Mouse (Mus musculus) adrenal gland, adult 18-20 months (tissue): ENCODE measurements around the gene Cadm2. TPM values are rescaled to one million over a fixed set of nuclear protein-coding genes. Genes with fewer than 3 reads are reported as not detected.

Source experiments
- DNase-seq, 2 experiments: peaks; one replicate each; pipeline ENCODE4 v3.0.0; 2021 to 2022; ENCODE audit warnings: low spot score in 2 of 2
- long read RNA-seq, 2 experiments: library from polyadenylated mRNA; stranded (forward); transcript quantifications; one replicate each; pipeline ENCODE4 v2.0.0; 2021
- total RNA-seq, 2 experiments: library from RNA; stranded (reverse); gene quantifications; 1 replicate in 1 of 2; 2 replicates in 1 of 2; pipeline ENCODE4 v1.2.3; 2021

The Cadm2 gene
- under 1 TPM; 0.43 to 0.74 TPM for total RNA-seq
- long read RNA-seq, experiment 1, result 0 reads
- long read RNA-seq, experiment 2, result 0 reads

DNA sequence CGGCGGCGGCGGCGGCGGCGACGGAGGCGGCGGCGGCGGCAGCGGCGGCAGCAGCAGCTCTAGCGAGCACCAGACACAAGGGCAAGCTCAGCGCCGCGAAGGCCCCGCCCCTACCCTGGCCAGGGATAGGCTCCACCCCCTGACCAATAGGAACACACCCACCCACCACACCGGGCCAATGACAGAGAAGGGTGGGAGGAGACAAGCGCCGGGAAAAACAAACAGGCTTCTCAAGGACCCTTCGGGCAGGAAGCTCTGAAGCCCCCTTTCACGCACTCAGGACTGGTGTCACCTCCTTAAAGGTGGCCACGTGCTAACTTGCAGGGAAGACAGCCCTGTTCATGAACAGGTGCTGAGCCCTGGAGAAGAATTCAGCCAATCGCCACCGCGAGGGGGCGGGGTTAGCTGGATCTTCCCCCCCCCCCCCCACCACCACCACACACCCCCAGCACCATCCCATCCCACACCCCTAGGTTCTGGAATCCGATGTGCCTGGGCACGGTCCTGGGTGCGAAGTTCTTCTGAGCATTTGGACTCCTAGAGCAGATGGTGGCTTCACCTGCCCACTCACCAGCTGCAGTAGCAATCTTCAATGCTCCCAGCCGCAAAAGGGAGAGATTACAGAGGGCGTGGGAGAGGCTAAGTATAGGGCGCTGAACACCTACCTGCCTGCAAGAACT, at the start of gene Cadm2:
Gene Cadm2 (minus strand): TSS at position 83 of the 680 bp plus-strand sequence.
- peak; percentile 54 to 69 for DNase-seq

DNA sequence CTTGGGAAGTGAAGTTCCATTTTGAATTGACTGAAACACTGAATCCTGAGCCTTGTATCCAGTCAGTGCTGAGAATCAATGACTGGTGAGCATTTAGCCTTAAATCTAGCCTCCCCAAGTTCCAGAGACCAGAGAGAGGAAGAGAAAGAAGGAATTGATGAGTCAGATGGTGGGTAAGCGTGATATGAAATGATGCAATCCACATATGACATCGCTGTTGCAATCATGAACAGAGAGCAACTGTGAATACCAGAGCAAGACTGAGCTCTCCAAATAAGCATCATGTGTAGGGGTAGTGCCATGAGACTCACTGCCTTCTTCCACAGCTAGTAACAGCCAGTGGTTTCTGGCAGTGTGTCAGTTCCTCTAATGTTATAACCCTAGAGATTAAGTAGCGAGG, 26.2 kb upstream of the Cadm2 start:
- DNase-seq, result no peak

DNA sequence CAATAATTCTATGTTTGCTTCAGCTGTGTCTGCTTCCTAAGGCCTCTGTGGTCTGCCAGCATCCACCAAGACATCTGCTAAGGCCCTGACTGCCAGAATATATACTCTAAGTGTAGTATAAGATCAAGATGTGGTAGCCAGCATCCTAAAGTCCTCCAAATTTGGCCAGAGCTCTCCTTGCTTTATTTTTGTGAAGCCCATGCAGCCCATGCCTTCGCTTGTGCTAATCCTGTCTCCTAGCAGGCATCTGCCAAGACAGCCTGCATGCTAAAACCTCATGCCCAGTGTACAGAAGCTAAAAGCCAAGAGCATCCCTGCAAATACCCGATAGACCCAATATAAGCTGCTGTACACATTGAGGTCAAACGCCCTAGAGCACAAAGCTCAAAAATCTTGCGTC, 22.9 kb upstream of the Cadm2 start:
- no peak for DNase-seq

DNA sequence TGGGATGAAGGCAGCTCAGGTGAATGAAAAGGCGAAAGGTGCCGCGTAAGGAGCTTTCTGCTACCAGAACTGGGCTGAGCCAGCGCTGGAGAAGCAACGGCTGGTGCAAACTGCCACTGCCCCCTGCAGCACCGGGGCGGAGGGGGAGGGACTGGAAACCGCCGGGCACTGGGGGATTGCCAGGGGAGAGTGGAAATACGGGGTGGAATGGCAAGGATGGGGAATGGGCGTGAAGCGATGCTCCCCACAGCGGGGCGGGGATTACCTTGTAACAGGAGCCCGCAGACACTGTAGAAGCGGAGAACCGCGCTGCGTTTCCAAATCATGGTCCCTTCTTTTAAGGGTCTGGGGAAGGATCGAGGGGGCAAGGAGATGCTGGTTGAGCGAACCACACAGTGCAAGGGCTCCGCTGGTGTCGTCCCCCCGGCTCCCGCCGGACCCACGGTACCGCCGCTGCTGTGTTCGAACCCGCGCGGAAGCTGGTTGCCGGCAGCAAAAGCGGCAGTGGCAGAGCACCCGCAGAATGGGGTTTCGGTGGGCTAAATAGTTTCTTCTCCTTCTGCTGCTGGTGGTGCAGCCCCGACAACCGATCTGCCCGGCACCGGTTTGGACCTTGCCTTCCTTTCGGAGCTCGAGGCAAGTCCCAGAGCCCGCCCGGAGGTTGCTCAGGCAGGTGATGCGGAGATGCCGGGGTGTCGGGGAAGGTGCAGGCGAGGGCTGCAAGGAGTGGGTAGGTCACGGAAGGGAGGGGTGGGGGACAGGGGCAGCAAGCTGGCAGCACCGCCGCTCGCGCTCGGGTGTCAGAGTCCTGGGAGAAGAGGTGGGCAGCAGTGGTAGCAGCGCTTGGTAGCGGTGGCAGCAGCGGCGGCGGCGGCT, 564 bp downstream of the Cadm2 start:
- DNase-seq, result peak in 1 of 2 experiments; percentile 4

DNA sequence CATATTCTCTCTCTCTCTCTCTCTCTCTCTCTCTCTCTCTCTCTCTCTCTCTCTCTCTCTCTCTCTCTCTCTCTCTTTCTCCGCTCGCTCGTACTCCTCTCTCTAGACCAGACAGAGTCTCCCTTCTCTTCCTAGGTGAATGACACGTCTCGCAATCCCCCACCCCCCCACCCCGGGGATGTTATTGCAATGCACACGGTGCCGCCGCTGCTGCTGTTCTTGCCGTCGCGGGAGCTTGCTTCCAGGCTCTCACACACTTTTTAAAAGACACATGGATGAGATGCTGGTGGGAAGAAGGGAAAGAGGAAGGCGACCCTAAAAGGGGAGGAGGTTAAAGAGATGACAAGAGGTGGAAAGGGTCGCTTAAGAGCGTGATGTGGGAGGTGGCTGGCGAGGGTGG, 1.3 kb downstream of the Cadm2 start:
- DNase-seq, result no peak

DNA sequence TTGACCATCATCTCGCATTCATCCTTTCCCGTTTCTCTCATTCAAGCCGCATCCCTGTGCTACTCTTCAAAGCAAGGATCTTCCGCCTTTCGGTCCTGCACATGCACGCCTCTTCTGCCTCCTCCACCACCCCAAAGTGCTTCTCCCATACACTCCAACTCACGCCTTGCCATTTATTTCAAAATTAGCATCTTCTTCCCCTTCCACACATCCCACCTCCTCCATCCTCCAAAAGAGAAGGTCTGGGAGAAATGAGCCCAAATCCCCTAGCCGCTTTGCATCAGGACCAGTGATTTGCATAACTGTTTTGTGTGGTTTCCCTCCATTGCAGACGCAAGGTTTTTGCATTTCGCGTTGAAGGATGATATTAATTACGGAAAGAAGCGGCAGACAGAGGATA, 1.9 kb downstream of the Cadm2 start:
- no peak for DNase-seq

DNA sequence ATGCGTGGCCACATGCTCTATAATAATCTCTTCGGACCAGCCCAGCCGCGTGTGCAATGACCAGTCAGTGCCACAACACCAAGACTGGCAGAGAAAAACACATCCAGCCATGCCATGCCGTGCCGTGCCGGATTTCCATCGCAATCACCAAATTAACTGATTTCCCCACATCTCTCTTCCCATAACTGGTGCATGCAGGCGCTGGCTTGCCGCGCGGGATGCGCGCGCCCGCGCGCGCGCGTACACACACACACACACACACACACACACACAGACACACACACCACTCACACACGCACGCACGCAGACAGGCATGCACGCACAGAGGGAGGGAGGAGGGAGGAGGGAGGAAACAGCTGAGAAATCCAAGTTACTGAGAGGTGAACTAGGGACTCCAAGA, 2.9 kb downstream of the Cadm2 start:
- no peak for DNase-seq

DNA sequence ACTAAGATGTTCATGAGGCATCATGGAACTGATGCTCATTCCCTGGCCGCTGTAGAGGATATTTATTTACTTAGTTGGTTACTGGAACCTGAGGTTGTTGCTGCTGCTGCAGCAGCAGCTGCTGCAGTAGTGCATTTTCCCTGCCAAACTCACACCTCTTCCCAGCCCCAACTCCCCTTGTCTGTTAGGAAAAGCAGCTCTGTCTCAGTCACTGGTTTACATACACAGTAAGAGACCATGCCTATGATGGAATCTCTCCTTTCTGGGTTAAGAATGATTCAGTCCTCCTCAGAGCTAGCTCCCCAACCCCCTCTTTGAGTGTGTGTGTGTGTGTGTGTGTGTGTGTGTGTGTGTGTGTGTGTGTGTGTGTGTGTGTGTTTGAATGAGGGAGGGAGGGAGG, 3.5 kb downstream of the Cadm2 start:
- DNase-seq, result no peak

DNA sequence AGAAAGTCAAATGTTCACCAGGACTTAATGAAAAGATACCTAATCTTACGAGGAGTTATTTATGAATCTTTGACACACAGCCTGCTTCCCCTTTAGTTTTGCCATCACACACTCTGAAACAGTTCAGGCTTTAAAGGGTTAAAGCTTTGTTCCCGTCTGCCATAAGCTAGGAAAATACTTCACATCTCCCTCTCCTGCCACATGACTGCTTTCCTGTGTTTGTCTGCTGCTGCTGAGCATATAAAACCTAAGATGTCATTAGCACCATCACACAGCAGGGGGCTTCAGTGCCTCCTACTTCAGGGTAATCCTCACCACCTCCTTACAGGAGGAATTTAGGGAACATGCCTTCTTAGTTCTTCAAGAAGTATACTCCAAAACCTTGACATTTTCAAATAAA, 6.8 kb downstream of the Cadm2 start:
- no peak for DNase-seq

DNA sequence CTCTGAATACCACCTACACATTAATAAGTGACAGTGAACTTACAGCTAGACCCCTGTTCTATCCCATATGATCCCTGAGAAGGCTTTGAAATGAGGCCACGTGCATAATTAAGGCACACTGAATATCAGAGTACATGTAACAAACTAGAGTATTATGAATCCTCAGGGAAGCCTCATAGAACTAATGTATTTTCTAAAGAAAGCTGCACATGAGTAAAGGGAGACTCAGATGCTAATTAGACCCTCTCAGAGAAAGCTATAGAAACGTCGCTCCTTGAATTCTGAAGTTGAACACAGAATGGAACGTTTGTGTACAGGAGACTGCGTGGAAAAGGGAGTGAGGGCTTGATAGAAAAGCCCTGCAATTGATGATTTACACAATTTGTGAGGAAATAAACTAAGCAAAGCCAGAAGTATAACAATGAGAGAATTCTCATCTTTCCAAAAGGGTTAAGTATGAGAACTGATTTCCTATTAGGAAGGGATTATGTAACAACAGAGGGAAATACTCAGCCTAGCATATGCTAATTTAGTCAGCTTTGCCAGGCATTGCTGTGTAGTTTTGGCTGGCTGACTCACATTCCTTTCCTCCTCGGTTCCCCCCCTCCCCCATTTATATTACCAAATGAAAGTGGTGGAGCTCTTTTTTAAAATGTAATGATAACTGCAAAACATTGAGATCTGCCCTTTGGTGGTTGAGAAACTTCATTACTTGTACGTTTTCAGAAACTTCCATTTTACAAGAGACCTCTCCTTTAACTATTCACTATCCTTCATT, 9.6 kb downstream of the Cadm2 start:
- no peak for DNase-seq

DNA sequence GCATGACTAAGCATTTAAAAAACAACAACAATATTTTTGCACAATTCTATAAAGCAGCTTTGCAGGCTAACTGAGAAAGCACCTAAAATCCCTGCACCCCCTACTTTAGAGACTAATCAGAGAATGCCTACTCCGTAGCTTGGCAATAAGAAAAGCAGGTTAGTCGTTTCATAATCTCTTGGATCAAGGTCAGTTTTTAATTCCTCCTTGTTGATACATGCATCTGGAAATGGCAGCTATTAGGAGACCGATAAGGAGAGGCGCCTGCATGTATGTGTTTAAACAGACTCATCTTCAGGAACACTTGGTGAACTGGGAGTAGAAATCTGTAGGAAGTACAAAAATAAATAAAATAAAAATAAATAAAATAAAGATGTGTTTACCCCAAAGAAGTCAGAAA, 11.6 kb downstream of the Cadm2 start:
- DNase-seq, result no peak

DNA sequence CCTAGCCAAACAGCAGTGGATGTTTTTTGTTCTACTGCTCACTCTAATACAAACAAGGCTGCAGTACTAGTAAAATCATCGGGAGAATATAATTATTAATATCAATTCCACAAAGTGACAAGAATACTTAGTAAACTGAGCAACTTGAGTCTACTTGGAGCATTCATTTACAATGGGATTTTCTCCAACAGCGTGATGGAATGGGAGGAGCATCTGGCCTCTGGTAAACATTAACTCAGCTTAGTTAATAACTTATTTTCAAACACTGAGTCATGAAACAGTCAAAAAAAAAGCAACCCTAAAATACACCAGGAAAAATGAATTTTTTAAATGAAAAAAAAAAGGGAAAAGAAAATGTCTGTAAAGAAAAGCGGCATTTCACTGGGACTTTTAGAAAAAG, 12.2 kb downstream of the Cadm2 start:
- DNase-seq, result no peak

DNA sequence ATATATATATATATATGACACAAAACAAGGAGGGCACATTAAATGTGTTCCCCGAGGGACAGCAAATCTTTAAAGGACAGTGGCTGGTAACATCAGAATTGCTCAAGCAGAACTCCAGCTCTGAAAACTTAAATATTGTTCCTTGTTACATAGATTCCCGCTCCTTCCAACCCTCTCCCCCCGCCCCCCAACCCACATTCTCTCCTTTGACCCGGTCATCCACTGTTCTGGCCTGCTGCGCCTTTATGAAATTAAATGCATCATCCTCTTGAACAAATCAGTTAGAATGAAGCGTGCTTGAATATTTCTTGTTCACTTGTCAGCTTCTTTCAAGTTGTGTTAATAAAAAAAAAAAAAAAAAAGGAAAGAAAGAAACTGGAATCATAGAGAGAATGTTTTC, 15.0 kb downstream of the Cadm2 start:
- no peak for DNase-seq

DNA sequence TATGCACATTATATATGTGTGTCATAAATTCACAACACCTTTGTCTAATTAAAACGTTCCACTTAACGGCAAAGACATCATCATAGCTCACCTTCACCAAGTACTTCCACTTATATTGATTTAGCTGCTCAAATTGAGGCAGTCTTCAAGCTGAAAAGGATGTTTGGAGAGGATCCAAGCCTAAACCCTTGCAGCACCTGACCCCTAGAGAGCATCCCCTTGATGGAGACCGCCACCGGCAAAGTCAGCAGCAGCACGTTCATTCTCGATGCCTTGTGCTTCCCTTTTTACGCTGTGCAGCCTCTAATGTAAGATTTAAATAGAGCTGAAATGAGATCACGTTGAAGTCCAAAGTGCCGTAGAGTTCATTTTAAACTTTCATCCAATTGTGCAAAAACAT, 20.7 kb downstream of the Cadm2 start:
- no peak for DNase-seq

DNA sequence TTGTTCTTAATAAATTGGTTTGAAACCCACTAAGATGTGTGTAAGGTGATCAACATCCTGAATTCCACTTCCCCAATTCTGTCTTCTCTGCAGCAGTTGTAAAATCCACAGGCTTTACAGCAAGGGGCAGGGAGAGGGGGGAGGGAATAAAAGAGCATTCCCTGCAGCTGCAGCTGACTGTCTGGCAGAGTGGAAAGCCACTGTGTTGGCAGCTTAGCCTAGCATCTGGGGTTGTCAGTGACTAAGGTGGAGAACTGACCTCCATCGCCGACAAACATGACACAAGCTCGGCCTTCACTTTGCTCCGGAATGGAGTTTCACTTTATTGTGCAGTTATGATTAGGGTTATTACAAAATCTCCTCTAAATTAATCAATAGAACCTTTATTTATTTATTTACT, 21.9 kb downstream of the Cadm2 start:
- DNase-seq, result no peak

DNA sequence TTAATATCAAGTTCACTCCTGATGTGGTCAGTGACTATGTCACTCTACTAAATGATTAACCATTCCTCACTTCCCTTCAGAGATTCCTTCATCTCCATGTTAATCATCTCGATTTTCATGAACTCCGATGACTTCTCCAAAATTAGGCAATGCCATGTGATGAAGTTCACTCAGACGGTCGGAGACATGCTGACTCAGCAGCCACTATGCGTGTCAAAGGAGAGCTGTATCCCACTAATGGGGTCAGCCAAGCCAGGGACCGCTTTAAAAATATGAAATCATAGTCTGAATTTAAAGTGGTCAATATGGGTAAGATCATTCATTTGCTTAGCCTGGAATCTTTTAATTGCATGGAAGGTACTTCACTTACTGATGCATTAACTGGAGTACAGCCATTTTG, 29.7 kb downstream of the Cadm2 start:
- DNase-seq, result no peak

DNA sequence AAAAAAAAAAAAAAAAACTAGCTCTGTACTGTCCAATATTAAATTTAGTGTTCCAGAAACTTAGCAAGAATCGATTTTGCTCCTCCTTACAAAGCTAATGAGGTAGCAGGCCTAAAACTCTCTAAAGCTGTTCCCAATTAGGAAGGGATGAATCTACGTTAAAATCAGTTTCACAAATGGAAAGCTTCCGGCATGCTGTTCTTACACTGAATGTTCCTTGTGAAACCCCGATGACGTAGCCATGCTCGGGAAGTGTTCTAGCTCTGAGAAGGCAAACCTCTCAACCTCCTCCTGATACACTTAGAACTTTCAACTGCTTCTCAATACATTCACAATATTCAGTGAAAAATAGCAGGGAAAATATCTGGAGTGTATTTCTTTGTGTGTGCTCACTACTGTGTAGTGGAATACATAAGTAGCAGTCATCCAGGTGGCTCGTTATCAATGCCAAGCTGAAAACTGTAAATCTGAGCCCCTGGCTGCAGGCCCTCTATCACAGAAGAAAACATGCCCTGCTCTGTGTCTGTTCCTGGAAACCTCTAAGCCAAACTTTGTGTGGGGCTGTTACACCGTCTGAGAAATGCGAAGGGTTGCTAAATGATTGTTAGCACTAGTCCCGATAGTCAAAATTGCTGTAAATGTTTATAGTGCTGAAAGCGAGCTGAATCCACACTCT, 41.7 kb downstream of the Cadm2 start:
- DNase-seq, result no peak

DNA sequence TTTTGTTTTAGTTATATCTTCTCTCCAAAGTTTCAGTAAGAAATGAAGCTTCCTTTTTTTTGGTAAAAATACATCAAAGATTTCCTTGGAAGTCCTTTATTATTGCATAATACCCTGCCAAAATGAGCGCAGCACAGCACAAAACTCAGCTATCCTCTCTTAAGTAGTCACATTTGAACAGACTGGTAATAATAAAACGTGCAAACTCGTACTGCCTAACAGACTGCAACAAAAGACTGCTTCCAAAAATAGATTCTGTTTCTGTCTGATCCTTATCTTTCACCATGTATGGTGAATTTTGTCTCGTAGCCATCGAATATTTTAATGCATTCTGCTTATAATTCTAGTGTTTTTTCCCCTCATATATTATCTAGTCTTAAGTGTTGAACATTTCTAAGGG, 45.2 kb downstream of the Cadm2 start:
- DNase-seq, result no peak

DNA sequence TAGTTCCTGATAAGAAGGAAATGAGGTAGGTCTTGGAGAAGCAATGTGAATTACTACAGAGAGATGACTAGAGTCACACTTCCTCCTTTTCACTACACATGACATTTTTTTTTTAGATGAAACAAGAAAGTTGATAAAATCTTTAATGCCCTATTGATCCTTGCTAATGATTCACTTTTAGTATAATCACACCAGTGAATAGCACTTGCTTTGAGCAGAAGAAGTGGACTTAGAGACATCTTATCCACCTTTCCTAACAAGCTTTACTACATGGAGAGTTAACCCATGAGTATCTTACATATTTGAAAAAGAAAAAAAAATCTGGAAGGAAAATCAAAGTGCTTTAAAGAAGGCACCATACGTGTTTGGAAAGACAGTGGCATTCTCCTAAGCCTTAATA, 93.7 kb downstream of the Cadm2 start:
- no peak for DNase-seq

DNA sequence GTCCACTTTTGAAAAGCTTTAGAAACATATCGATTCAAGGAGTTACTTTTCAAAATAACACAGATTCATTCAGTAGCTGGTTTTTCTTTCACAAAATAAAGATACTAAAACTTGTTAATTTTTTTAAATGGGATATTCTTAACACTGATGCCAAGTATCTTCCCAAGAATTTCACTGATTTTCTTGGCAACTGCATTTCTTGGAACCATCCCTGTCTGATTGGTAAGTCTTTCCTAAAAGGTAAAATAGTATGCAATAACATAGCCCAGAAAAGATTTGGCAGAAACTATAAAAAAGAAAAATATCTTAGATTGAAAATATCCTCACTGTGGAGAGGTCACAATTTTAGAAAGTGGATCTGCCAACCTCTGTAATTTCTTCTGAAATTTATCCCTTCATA, 95.8 kb downstream of the Cadm2 start:
- no peak for DNase-seq

DNA sequence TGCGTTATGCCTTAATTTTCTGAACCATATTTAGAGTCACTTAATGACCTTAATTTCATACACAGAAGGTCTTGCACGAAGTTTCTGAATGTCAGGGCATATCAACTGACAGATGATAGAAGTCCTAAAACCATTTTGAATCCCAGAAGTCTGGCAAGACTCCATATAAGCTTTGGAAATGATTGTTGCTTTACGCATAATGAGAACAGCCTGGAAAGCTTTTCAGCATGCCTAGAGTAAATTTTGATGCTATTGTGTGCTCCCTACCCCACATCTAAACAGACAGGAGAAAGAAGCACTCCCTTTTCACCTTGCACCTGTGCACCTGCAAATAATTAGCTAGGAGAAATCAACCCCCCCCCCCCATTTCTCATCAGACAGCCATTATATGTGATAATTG, 102.4 kb downstream of the Cadm2 start:
- no peak for DNase-seq
